Mouse (Mus musculus) limb, embryonic 10.5 days (tissue): ENCODE data around the gene Fam117a. TPM values are rescaled to one million over a fixed set of nuclear protein-coding genes. Genes with fewer than 3 reads are reported as not detected.

Source experiments
- DNase-seq: peaks from one replicate; pipeline ENCODE4 v3.0.0-alpha.2; 2017; ENCODE audit warnings: low spot score
- H3K27ac ChIP-seq: fragments of 300-500 bp; sonication (generic); 2 replicates; pipeline ENCODE4 v1.5.1; 2016; ENCODE audit warnings: mild to moderate bottlenecking
- H3K27me3 ChIP-seq: fragments of 300-500 bp; sonication (generic); 2 replicates; pipeline ENCODE4 v1.6.1; 2016; ENCODE audit warnings: low read depth, mild to moderate bottlenecking; ENCODE audit not compliant: poor library complexity, severe bottlenecking
- H3K36me3 ChIP-seq: fragments of 300-500 bp; sonication (generic); 2 replicates; pipeline ENCODE4 v1.6.1; 2016; ENCODE audit warnings: mild to moderate bottlenecking, moderate library complexity
- H3K4me1 ChIP-seq: fragments of 300-500 bp; sonication (generic); 2 replicates; pipeline ENCODE4 v1.6.1; 2016
- H3K4me3 ChIP-seq: fragments of 300-500 bp; sonication (generic); 2 replicates; pipeline ENCODE4 v1.5.1; 2016; ENCODE audit warnings: mild to moderate bottlenecking, moderate library complexity
- H3K9me3 ChIP-seq: fragments of 300-500 bp; sonication (generic); replicated peaks from 2 replicates; pipeline ENCODE4 v1.6.1; 2016; ENCODE audit warnings: mild to moderate bottlenecking
- WGBS: fragments of 180-500 bp; shearing (Covaris S2); methylation state at CpG from one replicate; pipeline ENCODE4 v1.1.7; 2016; 5-methylcytosine and 5-hydroxymethylcytosine counted together
- polyA plus RNA-seq: library from polyadenylated mRNA; unstranded; fragments of >200 nt; fragmentation: Nextera tagmentation; extraction: Ambion mirVana; gene quantifications from 2 replicates; pipeline ENCODE4 v1.2.1, GENCODE M21; 2016

Gene Fam117a
- polyA plus RNA-seq, 1 experiment from 2014 or later = 15.0 TPM

GRCm38 (mm10) chr11:95337129-95337813 is 453 bp downstream of the Fam117a start:
- under 1% methylated on average over 50 of the region's 50 CpGs for WGBS
- H3K27ac ChIP-seq = peak overlapping the region; percentile 94

DNA sequence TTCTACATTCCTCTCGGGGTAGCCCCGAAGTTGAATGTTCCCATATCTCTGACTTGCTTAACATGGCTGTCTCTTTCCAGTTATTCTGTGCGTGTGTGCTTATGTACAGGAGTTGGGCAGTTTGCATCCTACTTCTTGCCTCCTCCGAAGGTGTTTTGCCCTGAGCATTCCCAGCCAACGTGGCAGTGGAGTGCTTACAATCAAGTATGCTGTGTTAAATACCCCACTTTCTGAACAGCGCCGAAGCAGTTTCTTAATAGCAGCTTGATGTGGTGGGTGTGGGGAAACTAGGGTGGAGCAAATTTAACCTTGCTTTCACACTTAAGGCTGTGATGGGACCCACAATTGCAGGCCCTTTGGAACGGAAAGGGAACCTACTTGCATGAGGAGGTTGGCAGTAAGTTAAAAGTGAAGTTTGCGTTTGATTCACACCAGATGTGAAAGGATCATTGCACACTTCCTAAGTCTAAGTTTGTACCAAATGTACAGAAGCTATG is 1.1 kb downstream of the Fam117a start:
- DNase-seq = no peak

More at GRCm38 (mm10) chr11:95337129-95337813, 453 bp downstream of the Fam117a start:
- H3K9me3 ChIP-seq = no peaks in the 10 kb centered on the region
- peak; percentile 89 for DNase-seq
- peaks cover 41% of the 10 kb centered on the region for H3K4me1 ChIP-seq
- no peaks in the 10 kb centered on the region for H3K27me3 ChIP-seq
- no peaks in the 10 kb centered on the region for H3K36me3 ChIP-seq
- H3K4me3 ChIP-seq = peak overlapping the region; percentile 96

DNA sequence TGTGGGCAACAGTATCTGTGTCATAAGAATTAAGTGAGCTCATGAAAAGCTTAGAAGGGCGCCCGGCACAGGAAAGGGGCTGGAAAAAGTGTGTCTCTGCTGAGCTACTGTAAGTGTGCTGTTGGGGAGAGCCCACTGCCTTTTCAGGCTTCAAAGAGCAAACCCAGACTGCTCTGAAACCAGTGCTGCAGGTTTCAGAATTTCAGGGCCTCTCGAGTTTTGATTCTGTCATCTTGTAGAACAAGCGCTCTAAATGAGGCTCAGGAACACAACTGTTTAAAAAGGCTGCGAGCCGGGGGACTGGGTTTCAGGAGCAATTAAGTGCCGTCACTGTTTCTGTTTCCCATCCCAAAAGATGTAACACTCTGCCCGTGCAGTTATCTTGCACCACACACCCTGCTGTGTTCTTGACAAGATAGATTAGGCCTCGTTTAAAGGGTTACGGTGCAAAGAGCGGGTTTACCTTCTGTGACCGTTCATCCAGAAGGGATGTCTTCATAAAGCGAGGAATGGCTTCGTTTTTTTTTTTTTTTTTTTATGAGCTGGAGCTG is 2.7 kb downstream of the Fam117a start:
- Histone ChIP-seq H3K9me3 (no peaks in the 10 kb centered on the region), H3K36me3 (no peaks in the 10 kb centered on the region), H3K27ac (peak overlapping the region; percentile 58), H3K4me1 (peaks cover 46% of the 10 kb centered on the region), H3K4me3 (peak overlapping the region; percentile 96), H3K27me3 (no peaks in the 10 kb centered on the region)
- WGBS = 13% methylated on average over 14 of the region's 14 CpGs
- peak; percentile 32 for DNase-seq

More for the DNA sequence above, 1.1 kb downstream of the Fam117a start:
- no peaks in the 10 kb centered on the region for H3K27me3 ChIP-seq
- no peaks in the 10 kb centered on the region for H3K36me3 ChIP-seq
- H3K9me3 ChIP-seq = no peaks in the 10 kb centered on the region
- H3K4me3 ChIP-seq = peak overlapping the region; percentile 96
- peaks cover 41% of the 10 kb centered on the region for H3K4me1 ChIP-seq
- peak overlapping the region; percentile 94 for H3K27ac ChIP-seq
- 16% methylated on average over 9 of the region's 9 CpGs for WGBS

GRCm38 (mm10) chr11:95340259-95340658 is 3.4 kb downstream of the Fam117a start:
- peaks cover 47% of the 10 kb centered on the region for H3K4me1 ChIP-seq
- DNase-seq = no peak
- H3K4me3 ChIP-seq = 0 out of 2 replicates have a peak overlapping the region, but pooled peaks have one; percentile 4
- 57% methylated on average over 1 of the region's 1 CpGs for WGBS
- no peaks in the 10 kb centered on the region for H3K9me3 ChIP-seq
- H3K36me3 ChIP-seq = no peaks in the 10 kb centered on the region
- 0 out of 2 replicates have a peak overlapping the region, but pooled peaks have one; percentile 23 for H3K27ac ChIP-seq
- H3K27me3 ChIP-seq = no peaks in the 10 kb centered on the region

DNA sequence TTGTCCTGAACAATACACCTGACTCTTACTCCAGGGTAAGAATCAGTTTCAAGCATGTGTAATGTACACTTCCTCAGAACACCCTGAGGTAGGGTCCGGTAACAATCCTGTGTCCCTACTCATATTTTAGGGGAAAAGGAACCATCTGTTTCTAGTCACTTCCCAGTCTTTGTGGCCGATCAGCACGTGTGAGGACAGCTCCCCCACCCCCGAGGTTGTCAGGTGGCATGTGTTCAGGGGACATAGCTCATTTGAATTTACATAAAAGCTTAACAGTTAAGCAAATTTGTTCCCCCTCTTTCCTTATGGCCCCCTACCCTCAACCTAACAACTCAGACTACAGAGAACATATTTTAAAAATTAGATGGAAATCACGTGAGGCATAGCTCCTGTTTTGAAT is 3.8 kb downstream of the Fam117a start:
- no peaks in the 10 kb centered on the region for H3K36me3 ChIP-seq
- no peaks in the 10 kb centered on the region for H3K9me3 ChIP-seq
- H3K4me1 ChIP-seq = peaks cover 47% of the 10 kb centered on the region
- DNase-seq = no peak
- 48% methylated on average over 5 of the region's 5 CpGs for WGBS
- H3K4me3 ChIP-seq = 0 out of 2 replicates have a peak overlapping the region, but pooled peaks have one; percentile 4
- H3K27ac ChIP-seq = no peak overlapping the region
- no peaks in the 10 kb centered on the region for H3K27me3 ChIP-seq

DNA sequence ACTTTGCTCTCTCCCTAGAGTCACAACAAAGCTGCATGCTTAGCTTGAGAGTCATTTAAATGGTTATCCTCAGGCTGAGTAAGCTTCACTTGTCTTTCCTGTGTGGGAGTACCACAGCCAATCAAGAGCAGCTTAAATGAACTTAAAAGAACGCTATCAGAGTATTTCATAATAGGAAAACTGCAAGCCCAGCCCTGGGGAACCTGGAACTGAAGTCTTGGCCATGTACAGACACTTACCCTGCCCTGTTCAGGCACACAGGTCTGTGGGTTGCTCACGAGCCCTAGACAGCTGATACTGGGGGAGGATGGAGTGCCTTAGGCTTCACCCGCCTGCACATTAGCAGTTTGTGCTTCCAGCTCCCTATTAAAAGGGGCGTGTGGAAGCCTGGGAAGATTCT is 6.4 kb downstream of the Fam117a start:
- Histone ChIP-seq H3K27me3 (no peaks in the 10 kb centered on the region), H3K27ac (no peak overlapping the region), H3K9me3 (no peaks in the 10 kb centered on the region), H3K4me1 (peaks cover 31% of the 10 kb centered on the region), H3K36me3 (peaks cover 18% of the 10 kb centered on the region), H3K4me3 (no peak overlapping the region)
- DNase-seq = no peak
- WGBS = 72% methylated on average over 4 of the region's 4 CpGs

DNA sequence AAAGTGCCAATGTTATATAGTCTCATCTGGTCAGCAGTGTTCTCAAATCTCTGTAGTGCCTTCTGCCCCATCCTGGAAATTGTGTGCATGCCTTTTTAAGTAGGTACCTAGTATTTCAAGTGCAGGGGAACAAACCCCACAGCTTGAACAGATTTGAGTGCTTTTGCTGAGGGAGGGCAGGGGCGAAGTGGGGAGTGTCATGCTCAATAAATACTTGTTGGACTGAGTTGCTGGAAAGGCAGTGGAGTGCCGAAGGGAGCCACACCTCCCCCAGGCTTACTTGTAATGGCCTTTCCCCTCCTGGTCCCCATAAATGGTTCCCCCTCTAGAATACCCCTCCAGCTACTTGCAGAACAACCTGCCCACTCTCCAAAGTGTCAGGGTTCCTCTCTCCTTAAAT is 7.4 kb downstream of the Fam117a start:
- peaks cover 21% of the 10 kb centered on the region for H3K4me1 ChIP-seq
- H3K9me3 ChIP-seq = no peaks in the 10 kb centered on the region
- WGBS = 54% methylated on average over 2 of the region's 2 CpGs

GRCm38 (mm10) chr11:95350289-95350688 is 13.5 kb downstream of the Fam117a start:
- no peaks in the 10 kb centered on the region for H3K27me3 ChIP-seq
- no peak for DNase-seq
- H3K27ac ChIP-seq = no peak overlapping the region
- peaks cover 41% of the 10 kb centered on the region for H3K36me3 ChIP-seq
- WGBS = 61% methylated on average over 6 of the region's 6 CpGs
- no peak overlapping the region for H3K4me3 ChIP-seq
- H3K4me1 ChIP-seq = no peaks in the 10 kb centered on the region
- no peaks in the 10 kb centered on the region for H3K9me3 ChIP-seq

More for the DNA sequence above, 7.4 kb downstream of the Fam117a start:
- no peak overlapping the region for H3K27ac ChIP-seq
- peaks cover 26% of the 10 kb centered on the region for H3K36me3 ChIP-seq
- H3K4me3 ChIP-seq = no peak overlapping the region
- no peaks in the 10 kb centered on the region for H3K27me3 ChIP-seq
- DNase-seq = no peak

- no peaks in the 10 kb centered on the region for H3K9me3 ChIP-seq
- H3K27me3 ChIP-seq = no peaks in the 10 kb centered on the region
- DNase-seq = no peak
- WGBS = 85% methylated on average over 3 of the region's 3 CpGs
- H3K27ac ChIP-seq = no peak overlapping the region
- H3K4me3 ChIP-seq = no peak overlapping the region
- H3K4me1 ChIP-seq = no peaks in the 10 kb centered on the region
- H3K36me3 ChIP-seq = peaks cover 41% of the 10 kb centered on the region
Measured at GRCm38 (mm10) chr11:95350960-95351359, 14.1 kb downstream of the Fam117a start.

GRCm38 (mm10) chr11:95352686-95353085 is 15.9 kb downstream of the Fam117a start:
- WGBS = 93% methylated on average over 2 of the region's 2 CpGs
- Histone ChIP-seq H3K27me3 (no peaks in the 10 kb centered on the region), H3K27ac (no peak overlapping the region), H3K4me3 (no peak overlapping the region), H3K9me3 (no peaks in the 10 kb centered on the region), H3K36me3 (peaks cover 32% of the 10 kb centered on the region), H3K4me1 (no peaks in the 10 kb centered on the region)
- DNase-seq = no peak

DNA sequence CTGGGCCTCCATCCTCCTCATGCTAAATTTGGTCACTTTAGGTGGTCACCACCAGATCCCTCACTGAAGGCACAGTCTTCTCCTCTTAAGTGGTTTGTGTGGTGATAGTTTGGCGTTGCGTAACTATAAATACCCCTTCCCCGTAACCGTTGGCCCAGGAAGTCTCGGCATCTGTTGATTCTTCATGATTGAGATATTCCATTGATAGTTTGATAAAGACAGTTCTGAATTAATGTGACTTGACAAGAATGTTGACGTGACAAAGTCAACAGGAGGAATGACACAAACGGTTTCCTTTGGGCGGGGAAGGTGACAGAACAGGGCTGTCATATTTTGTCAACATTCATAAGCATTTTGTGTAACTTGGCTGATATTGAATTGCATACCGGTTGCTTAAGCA is 16.4 kb downstream of the Fam117a start:
- H3K27ac ChIP-seq = no peak overlapping the region
- H3K4me3 ChIP-seq = no peak overlapping the region
- DNase-seq = no peak
- H3K9me3 ChIP-seq = no peaks in the 10 kb centered on the region
- H3K36me3 ChIP-seq = peaks cover 27% of the 10 kb centered on the region
- no peaks in the 10 kb centered on the region for H3K4me1 ChIP-seq
- WGBS = 95% methylated on average over 9 of the region's 9 CpGs
- H3K27me3 ChIP-seq = no peaks in the 10 kb centered on the region

DNA sequence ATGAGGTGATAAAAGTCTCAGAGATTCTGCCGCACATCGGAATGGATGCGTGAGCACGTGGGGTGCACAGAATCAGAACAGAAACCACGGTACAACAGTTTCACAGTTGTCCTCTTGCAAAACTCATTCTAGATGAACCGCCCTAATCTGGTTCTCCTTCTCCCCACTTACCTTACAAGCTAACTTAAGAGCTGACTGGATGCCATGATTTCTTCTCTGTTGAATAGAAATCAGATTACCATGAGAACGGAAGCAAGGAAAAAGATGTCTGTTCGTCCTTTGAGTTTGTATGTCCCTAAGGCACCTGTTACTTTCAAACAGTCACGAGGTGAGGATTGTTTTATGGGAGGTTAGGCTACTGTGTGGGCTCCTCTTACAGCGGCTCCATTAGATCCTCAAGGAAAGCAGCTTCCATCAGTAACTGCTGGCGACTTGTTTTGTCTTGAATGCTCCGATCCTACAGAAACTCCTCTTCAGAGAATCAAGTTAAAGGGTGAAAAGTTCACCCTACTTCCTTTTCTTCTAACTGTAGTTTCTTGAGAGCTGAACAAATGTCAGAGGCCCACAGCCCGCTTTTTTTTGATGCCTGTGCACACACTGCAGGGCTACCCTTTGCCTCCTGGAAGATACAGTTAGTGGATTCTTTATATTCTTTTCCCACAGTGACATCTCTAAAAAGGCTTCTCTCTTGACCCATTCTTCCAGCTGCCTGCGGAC is 17.6 kb downstream of the Fam117a start:
- Histone ChIP-seq H3K4me1 (no peaks in the 10 kb centered on the region), H3K27ac (no peak overlapping the region), H3K9me3 (no peaks in the 10 kb centered on the region), H3K36me3 (peaks cover 19% of the 10 kb centered on the region; the same call in 1 of the 2 replicates), H3K4me3 (no peak overlapping the region), H3K27me3 (no peaks in the 10 kb centered on the region)
- 90% methylated on average over 14 of the region's 14 CpGs for WGBS
- no peak for DNase-seq
